Mouse (Mus musculus) embryonic facial prominence, embryonic 15.5 days (tissue): ENCODE measurements around the gene Uba3. TPM values are rescaled to one million over a fixed set of nuclear protein-coding genes. Genes with fewer than 3 reads are reported as not detected.

Experiments
- ATAC-seq: fragments of 200-750 bp; cut with Nextera tagmentation; 2 replicates; pipeline ENCODE4 v1.8.0; 2017; ENCODE audit warnings: low read depth, moderate TSS enrichment; ENCODE audit not compliant: insufficient number of reproducible peaks, low FRiP score, low TSS enrichment
- H3K27ac ChIP-seq: fragments of 300-500 bp; sonication (generic); replicated peaks from 2 replicates; pipeline ENCODE4 v1.5.1; 2015; ENCODE audit warnings: mild to moderate bottlenecking, inconsistent platforms
- H3K27me3 ChIP-seq: fragments of 300-500 bp; sonication (generic); 2 replicates; pipeline ENCODE4 v1.6.1; 2015; ENCODE audit warnings: inconsistent platforms
- H3K36me3 ChIP-seq: fragments of 300-500 bp; sonication (generic); 2 replicates; pipeline ENCODE4 v1.6.1; 2015; ENCODE audit warnings: mild to moderate bottlenecking, inconsistent platforms
- H3K4me1 ChIP-seq: fragments of 300-500 bp; sonication (generic); 2 replicates; pipeline ENCODE4 v1.6.1; 2015; ENCODE audit warnings: inconsistent platforms
- H3K4me2 ChIP-seq: fragments of 300-500 bp; sonication (generic); replicated peaks from 2 replicates; pipeline ENCODE4 v1.6.1; 2015; ENCODE audit warnings: mild to moderate bottlenecking, inconsistent platforms
- H3K4me3 ChIP-seq: fragments of 300-500 bp; sonication (generic); replicated peaks from 2 replicates; pipeline ENCODE4 v1.5.1; 2015; ENCODE audit warnings: mild to moderate bottlenecking, inconsistent platforms
- H3K9ac ChIP-seq: fragments of 300-500 bp; sonication (generic); 2 replicates; pipeline ENCODE4 v1.6.1; 2015; ENCODE audit warnings: inconsistent platforms
- H3K9me3 ChIP-seq: fragments of 300-500 bp; sonication (generic); replicated peaks from 2 replicates; pipeline ENCODE4 v1.6.1; 2016; ENCODE audit warnings: inconsistent platforms
- WGBS: fragments of 180-500 bp; shearing (Covaris S2); methylation state at CpG from one replicate; pipeline ENCODE4 v1.1.7; 2015; 5-methylcytosine and 5-hydroxymethylcytosine counted together
- polyA plus RNA-seq: library from polyadenylated mRNA; unstranded; fragments of >200 nt; fragmentation: Nextera tagmentation; extraction: Ambion mirVana; gene quantifications from 2 replicates; pipeline ENCODE4 v1.2.1, GENCODE M21; 2015

Gene Uba3
- polyA plus RNA-seq, 1 experiment from 2014 or later = 76.9 TPM

DNA sequence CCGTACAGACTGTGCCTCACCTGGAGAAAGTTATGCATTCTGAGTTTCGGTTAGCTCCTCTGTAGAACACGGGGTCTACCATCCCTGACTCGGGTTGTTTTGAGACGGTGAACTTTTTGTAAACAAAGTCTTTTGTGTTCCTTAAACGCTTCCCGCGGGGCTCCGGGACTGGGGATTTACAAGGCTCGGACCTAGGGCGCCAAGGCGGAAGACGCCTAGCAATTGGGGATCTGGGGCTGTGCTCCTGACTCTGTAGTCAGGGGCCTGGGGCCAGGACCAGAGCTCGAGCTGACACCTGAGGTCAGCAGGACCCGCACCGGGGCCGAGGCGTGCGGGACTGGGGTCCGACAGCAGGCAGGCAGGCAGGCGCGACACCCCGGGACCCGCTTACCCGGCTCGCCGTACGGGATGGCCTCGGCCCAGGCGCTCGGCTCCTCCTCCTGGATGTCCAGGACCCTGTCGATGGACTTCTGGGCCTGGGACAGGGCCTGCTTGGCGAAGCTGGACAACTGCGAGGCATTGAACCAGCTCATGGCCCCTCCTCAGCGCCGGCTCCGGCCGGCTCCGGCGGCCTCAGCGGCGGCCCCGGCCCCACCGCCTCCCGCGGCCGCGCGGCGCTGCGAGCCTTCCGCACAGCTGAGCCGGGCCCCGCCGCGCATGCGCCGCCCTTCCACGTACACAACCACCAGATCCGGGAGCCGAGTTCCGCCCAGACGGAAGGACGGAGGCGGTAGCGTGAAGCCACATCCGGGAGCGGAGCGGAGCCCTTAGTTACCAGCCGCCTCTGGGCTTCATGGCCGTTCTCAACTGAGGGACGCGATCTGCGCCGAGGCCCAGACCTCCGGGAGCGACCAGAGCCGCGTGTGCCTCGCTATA is 26.7 kb downstream of the Uba3 start, which contains the start of gene Tmf1:
Tmf1 (minus strand) TSS at position 632 of the 876 bp plus-strand sequence.
- under 1% methylated on average over 79 of the region's 80 CpGs for WGBS
- peak; percentile 98 for ATAC-seq

DNA sequence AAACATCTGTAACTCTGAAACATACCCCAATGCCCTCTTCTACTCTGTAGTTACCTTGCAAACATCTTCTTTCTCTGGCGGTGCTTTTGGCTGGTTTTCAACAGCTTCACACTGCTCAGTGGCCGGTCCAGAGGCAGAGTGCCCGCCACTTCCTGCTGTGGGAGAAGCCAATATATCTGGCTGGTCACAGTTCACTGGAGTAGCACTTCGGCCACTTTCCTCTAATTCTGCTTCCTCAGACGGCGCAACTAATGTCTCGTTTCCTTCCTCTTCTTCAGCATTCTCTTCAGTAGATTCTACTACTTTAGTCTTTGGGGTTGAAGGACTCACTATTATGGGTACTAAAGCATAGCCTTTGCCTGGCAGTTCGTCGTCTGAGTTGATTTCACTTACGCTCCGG is 29.7 kb downstream of the Uba3 start:
- H3K27me3 ChIP-seq = no peaks in the 10 kb centered on the region
- WGBS = 78% methylated on average over 11 of the region's 11 CpGs
- peaks cover 15% of the 10 kb centered on the region for H3K4me1 ChIP-seq
- H3K27ac ChIP-seq = no peak overlapping the region
- H3K9ac ChIP-seq = no peak overlapping the region
- no peak overlapping the region for H3K4me2 ChIP-seq
- H3K4me3 ChIP-seq = no peak overlapping the region
- H3K36me3 ChIP-seq = peaks cover 32% of the 10 kb centered on the region
- no peak for ATAC-seq
- H3K9me3 ChIP-seq = no peaks in the 10 kb centered on the region

More for the DNA sequence above, 26.7 kb downstream of the Uba3 start, which contains the start of gene Tmf1:
- H3K27ac ChIP-seq = peak within 1 kb of the TSS; percentile 94
- H3K36me3 ChIP-seq = peaks cover 14% of the 10 kb centered on the region
- peak within 1 kb of the TSS; percentile 77 for H3K9ac ChIP-seq
- no peaks in the 10 kb centered on the region for H3K27me3 ChIP-seq
- H3K4me3 ChIP-seq = peak within 1 kb of the TSS; percentile 87
- H3K4me2 ChIP-seq = peak within 1 kb of the TSS; percentile 69
- H3K9me3 ChIP-seq = no peaks in the 10 kb centered on the region
- H3K4me1 ChIP-seq = peaks cover 15% of the 10 kb centered on the region

DNA sequence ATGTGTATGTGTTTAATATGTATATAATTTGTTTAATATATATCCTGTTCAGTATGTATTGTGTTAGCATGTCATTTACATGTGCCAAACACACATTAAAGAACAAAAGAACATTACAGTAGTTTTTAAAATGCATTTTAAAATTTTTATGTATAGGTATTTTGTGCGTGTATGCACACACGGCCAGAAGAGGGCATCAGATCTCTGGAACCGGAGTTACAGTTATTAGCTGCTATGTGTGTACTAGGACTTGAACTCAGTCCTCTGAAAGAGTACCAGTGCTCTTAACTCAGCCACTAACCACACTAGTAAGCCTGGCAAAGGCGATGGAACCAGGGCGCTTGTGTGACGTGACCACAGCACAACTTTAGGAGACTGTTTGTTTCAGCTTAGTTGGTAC is 55.3 kb downstream of the Uba3 start:
- Histone ChIP-seq H3K9me3 (no peaks in the 10 kb centered on the region), H3K9ac (no peak overlapping the region), H3K4me1 (peaks cover 26% of the 10 kb centered on the region), H3K36me3 (no peaks in the 10 kb centered on the region), H3K4me2 (no peak overlapping the region), H3K4me3 (no peak overlapping the region), H3K27me3 (no peaks in the 10 kb centered on the region), H3K27ac (no peak overlapping the region)
- no peak for ATAC-seq
- 76% methylated on average over 6 of the region's 6 CpGs for WGBS

DNA sequence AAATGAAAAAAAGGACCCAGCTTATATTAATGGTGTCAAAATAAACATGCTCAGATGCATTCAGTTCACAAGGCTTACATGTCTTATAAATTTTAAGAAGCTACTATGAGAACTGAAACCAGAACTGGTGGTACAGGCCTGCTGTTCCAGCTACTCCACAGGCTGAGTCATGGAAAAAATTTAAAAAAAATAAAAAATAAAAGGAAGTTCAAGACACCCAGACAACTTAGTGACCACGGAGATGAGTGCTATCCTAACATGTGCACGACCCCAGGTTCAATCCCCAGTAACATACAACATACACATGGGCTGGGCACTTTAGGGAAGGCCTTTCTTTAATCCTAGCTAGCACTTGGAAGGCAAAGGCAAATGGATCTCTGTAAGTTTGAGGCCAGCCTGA is 55.7 kb downstream of the Uba3 start:
- H3K4me2 ChIP-seq = peak overlapping the region; percentile 96; the same call in 1 of the 2 replicates
- peak overlapping the region; percentile 88; the same call in 1 of the 2 replicates for H3K27ac ChIP-seq
- H3K4me3 ChIP-seq = no peak overlapping the region

GRCm38 (mm10) chr6:97148383-97149251 is 56.8 kb downstream of the Uba3 start, which contains the start of gene Eogt:
Eogt (minus strand) TSS chr6:97149182.
- H3K9me3 ChIP-seq = no peaks in the 10 kb centered on the region
- peak within 1 kb of the TSS; percentile 96 for H3K4me2 ChIP-seq
- peak; percentile 74 for ATAC-seq

More for the DNA sequence above, 55.7 kb downstream of the Uba3 start:
- no peak overlapping the region for H3K9ac ChIP-seq
- 75% methylated on average over 2 of the region's 2 CpGs for WGBS
- peaks cover 27% of the 10 kb centered on the region for H3K4me1 ChIP-seq
- no peak for ATAC-seq
- H3K9me3 ChIP-seq = no peaks in the 10 kb centered on the region
- no peaks in the 10 kb centered on the region for H3K27me3 ChIP-seq
- no peaks in the 10 kb centered on the region for H3K36me3 ChIP-seq

GRCm38 (mm10) chr6:97147755-97148382 is 57.6 kb downstream of the Uba3 start:
- peaks cover 27% of the 10 kb centered on the region for H3K4me1 ChIP-seq
- H3K36me3 ChIP-seq = no peaks in the 10 kb centered on the region
- peak overlapping the region; percentile 96 for H3K4me2 ChIP-seq
- H3K27me3 ChIP-seq = no peaks in the 10 kb centered on the region
- peak overlapping the region; percentile 72 for H3K4me3 ChIP-seq
- H3K9me3 ChIP-seq = no peaks in the 10 kb centered on the region
- no peak for ATAC-seq
- WGBS = 8% methylated on average over 18 of the region's 18 CpGs
- peak overlapping the region; percentile 88 for H3K27ac ChIP-seq
- peak overlapping the region; percentile 75 for H3K9ac ChIP-seq

More at GRCm38 (mm10) chr6:97148383-97149251, 56.8 kb downstream of the Uba3 start, which contains the start of gene Eogt:
- H3K27me3 ChIP-seq = no peaks in the 10 kb centered on the region
- peak within 1 kb of the TSS; percentile 75 for H3K9ac ChIP-seq
- H3K27ac ChIP-seq = peak within 1 kb of the TSS; percentile 88
- WGBS = under 1% methylated on average over 56 of the region's 56 CpGs
- peak within 1 kb of the TSS; percentile 72 for H3K4me3 ChIP-seq
- peaks cover 27% of the 10 kb centered on the region for H3K4me1 ChIP-seq
- no peaks in the 10 kb centered on the region for H3K36me3 ChIP-seq

DNA sequence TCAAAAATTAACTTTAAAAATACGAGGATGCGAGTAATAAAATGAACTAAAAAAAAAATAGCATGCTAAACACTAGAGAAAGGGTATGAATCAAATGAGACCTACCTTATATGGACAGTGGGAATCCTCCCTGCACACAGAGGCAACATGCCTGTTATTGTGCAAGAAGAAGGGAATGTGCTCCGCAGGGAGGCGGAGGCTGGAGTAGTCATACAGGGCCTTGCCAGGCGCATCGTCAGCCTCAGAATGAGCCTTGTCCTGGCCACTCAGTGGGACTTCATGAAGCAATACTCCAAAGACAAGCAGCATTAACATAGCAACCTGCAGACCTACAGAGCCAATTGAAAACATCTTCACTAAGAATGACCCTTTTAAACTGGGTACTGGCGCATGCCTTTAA is 60.3 kb downstream of the Uba3 start:
- no peaks in the 10 kb centered on the region for H3K27me3 ChIP-seq
- no peak overlapping the region for H3K9ac ChIP-seq
- peaks cover 27% of the 10 kb centered on the region for H3K4me1 ChIP-seq
- ATAC-seq = no peak
- H3K27ac ChIP-seq = no peak overlapping the region
- H3K4me3 ChIP-seq = no peak overlapping the region
- peaks cover 13% of the 10 kb centered on the region; the same call in 1 of the 2 replicates for H3K36me3 ChIP-seq
- 86% methylated on average over 7 of the region's 7 CpGs for WGBS
- no peak overlapping the region for H3K4me2 ChIP-seq
- H3K9me3 ChIP-seq = no peaks in the 10 kb centered on the region

DNA sequence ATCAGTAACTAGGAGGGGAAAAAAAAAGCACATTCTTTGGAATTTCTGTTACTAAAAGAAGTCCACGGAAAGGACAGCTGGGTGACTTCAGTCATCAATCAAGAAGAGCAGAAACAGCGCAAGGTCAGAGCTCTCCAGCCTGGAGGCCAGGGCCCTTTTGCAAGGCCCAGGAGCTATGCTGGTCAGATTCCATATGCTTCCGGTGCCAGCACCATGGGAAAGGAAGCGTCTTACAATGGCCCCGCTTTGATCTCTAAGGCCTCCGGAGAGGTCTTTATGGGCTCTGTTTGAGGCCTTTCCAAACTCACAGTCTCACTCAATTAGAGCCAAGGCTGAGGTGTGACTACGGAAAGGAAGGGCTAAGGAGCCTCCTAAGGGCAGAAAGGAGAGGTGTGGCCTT is 61.1 kb downstream of the Uba3 start:
- ATAC-seq = no peak
- Histone ChIP-seq H3K4me2 (no peak overlapping the region), H3K9ac (no peak overlapping the region), H3K4me1 (peaks cover 25% of the 10 kb centered on the region), H3K4me3 (no peak overlapping the region), H3K36me3 (peaks cover 21% of the 10 kb centered on the region), H3K9me3 (no peaks in the 10 kb centered on the region), H3K27me3 (no peaks in the 10 kb centered on the region), H3K27ac (no peak overlapping the region)
- WGBS = 42% methylated on average over 7 of the region's 7 CpGs

GRCm38 (mm10) chr6:97142611-97143010 is 62.8 kb downstream of the Uba3 start:
- no peaks in the 10 kb centered on the region for H3K27me3 ChIP-seq
- H3K27ac ChIP-seq = no peak overlapping the region
- H3K9me3 ChIP-seq = no peaks in the 10 kb centered on the region
- no peak overlapping the region for H3K4me2 ChIP-seq
- H3K36me3 ChIP-seq = peaks cover 21% of the 10 kb centered on the region
- WGBS = 88% methylated on average over 8 of the region's 8 CpGs
- no peak for ATAC-seq
- no peak overlapping the region for H3K9ac ChIP-seq
- peaks cover 12% of the 10 kb centered on the region for H3K4me1 ChIP-seq
- H3K4me3 ChIP-seq = no peak overlapping the region

DNA sequence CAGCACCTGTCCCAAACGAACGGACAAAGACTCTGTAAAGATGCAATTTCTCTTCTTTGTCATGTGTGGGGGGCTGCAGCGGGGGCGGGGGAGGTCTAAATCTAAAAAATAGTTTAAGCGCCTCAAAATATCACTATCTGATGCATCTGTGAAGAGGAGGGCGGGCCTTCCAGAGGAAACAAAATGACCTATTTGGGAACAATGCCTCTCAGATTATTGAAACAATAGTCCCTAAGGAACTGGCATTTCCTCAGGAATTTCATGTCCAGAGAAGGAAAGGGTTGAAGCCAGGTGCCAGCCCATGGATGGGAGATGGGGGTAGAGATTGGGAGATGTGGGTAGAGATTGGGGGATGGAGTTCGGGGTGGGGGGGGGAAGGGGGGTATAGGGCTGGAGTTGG is 63.6 kb downstream of the Uba3 start:
- ATAC-seq = no peak
- Histone ChIP-seq H3K27me3 (no peaks in the 10 kb centered on the region), H3K4me2 (no peak overlapping the region), H3K27ac (no peak overlapping the region), H3K9ac (no peak overlapping the region), H3K4me3 (no peak overlapping the region), H3K4me1 (0 out of 2 replicates have a peak, but pooled peaks cover 5% of the 10 kb centered on the region), H3K36me3 (peaks cover 21% of the 10 kb centered on the region), H3K9me3 (no peaks in the 10 kb centered on the region)
- WGBS = 83% methylated on average over 7 of the region's 7 CpGs
